Mouse (Mus musculus) kidney, postnatal 0 days (tissue): ENCODE measurements around the gene Abcc4. TPM values are rescaled to one million over a fixed set of nuclear protein-coding genes. Genes with fewer than 3 reads are reported as not detected.

Experiments
- ATAC-seq: fragments of 200-750 bp; cut with Nextera tagmentation; replicated peaks from 2 replicates; pipeline ENCODE4 v1.8.0; 2017; ENCODE audit warnings: low read depth, moderate number of reproducible peaks, moderate TSS enrichment, moderate library complexity; ENCODE audit not compliant: low FRiP score
- DNase-seq: peaks from one replicate; pipeline ENCODE4 v3.0.0-alpha.2; 2016; ENCODE audit warnings: low spot score
- H3K27ac ChIP-seq: fragments of 300-500 bp; sonication (generic); 2 replicates; pipeline ENCODE4 v1.5.1; 2014; ENCODE audit warnings: mild to moderate bottlenecking
- H3K27me3 ChIP-seq: fragments of 300-500 bp; sonication (generic); 2 replicates; pipeline ENCODE4 v1.6.1; 2014; ENCODE audit warnings: low read length, mixed read lengths; ENCODE audit not compliant: insufficient read depth
- H3K36me3 ChIP-seq: fragments of 300-500 bp; sonication (generic); 2 replicates; pipeline ENCODE4 v1.6.1; 2014; ENCODE audit warnings: low read length, mixed read lengths; ENCODE audit not compliant: insufficient read depth
- H3K4me1 ChIP-seq: fragments of 300-500 bp; sonication (generic); replicated peaks from 2 replicates; pipeline ENCODE4 v1.6.1; 2014; ENCODE audit warnings: antibody characterized with exemption, low read length, mixed read lengths; ENCODE audit not compliant: insufficient read depth
- H3K4me2 ChIP-seq: fragments of 300-500 bp; sonication (generic); 2 replicates; pipeline ENCODE4 v1.6.1; 2014; ENCODE audit warnings: mild to moderate bottlenecking, low read length, moderate library complexity, mixed read lengths
- H3K4me3 ChIP-seq: fragments of 300-500 bp; sonication (generic); replicated peaks from 2 replicates; pipeline ENCODE4 v1.5.1; 2014; ENCODE audit warnings: low read depth, low read length
- H3K9ac ChIP-seq: fragments of 300-500 bp; sonication (generic); 2 replicates; pipeline ENCODE4 v1.6.1; 2014; ENCODE audit warnings: low read depth, low read length
- H3K9me3 ChIP-seq: fragments of 300-500 bp; sonication (generic); replicated peaks from 2 replicates; pipeline ENCODE4 v1.6.1; 2016; ENCODE audit warnings: low read length, inconsistent platforms, mixed read lengths
- CTCF ChIP-seq: IDR thresholded peaks from 2 replicates; pipeline ENCODE4 v1.5.1; 2016; ENCODE audit warnings: antibody characterized with exemption, low read depth, mild to moderate bottlenecking, moderate library complexity
- WGBS: fragments of 180-500 bp; shearing (Covaris S2); extraction: QIAGEN DNeasy Blood & Tissue Kit; methylation state at CpG from one replicate; pipeline ENCODE4 v1.1.7; 2014; 5-methylcytosine and 5-hydroxymethylcytosine counted together
- polyA plus RNA-seq: library from polyadenylated mRNA; unstranded; fragments of >200 nt; fragmentation: Nextera tagmentation; extraction: Ambion mirVana; gene quantifications from 2 replicates; pipeline ENCODE4 v1.2.1, GENCODE M21; 2015

Abcc4 gene
- polyA plus RNA-seq, 1 experiment from 2014 or later = 6.9 TPM

DNA sequence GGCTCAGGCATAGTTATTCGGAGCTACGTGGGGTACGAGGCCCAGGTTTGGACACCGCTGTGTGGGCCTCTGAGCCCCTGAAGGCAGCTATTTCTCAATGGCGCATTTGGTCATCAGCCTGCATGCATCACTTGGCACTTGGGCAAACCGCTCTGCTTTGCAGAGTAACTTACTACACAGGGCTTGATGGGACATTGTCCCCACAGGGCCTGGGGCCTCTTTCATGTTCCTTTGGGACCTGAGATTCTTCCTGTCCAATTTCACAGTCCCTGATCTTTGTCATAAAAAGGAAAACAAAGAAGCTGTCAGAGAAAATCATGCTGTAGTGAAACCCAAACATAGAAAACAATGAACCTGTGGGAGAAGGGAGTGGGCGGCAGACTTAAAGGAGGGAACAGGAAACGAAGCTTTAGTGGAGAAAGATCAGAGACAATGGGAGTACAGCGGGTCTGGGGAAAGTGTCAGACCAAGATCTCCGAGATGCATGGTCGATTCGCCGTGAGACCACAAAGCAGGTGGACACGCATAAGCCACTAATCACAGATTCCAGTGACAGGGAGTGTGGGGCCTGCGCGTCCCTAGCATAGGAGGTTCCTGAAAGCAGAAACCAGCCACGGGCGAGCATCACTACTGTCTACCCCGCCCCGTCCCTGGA is 48.2 kb downstream of the Abcc4 start:
- Histone ChIP-seq H3K4me3 (no peak overlapping the region), H3K4me2 (no peak overlapping the region), H3K27me3 (no peaks in the 10 kb centered on the region), H3K36me3 (no peaks in the 10 kb centered on the region), H3K9ac (no peak overlapping the region), H3K9me3 (no peaks in the 10 kb centered on the region), H3K27ac (peak overlapping the region; percentile 63), H3K4me1 (0 out of 2 replicates have a peak, but pooled peaks cover 6% of the 10 kb centered on the region)
- ATAC-seq (peak; percentile 66), DNase-seq (peak; percentile 60)
- no peak for TF ChIP-seq CTCF
- 30% methylated on average over 20 of the region's 20 CpGs for WGBS

GRCm38 (mm10) chr14:118657206-118657605 is 48.8 kb downstream of the Abcc4 start:
- no peak for ATAC-seq

DNA sequence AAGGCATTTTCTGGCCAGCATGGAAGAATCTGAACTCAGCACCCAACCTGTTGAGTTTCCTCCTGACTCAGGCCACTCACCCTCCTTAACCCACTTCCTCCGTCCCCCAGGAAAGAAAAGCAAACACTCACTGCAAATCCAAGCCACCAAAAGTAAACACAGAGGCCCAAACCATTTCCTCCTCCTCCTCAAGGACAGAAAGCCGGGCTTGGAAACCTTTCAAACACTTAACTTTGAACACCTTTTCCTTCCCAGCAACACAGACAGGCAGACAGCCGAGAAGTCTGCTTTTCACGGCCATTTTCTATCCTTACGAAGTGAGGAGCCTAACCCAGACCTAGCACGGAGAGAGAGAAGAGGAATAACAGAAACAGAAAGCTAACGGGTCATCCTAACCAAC is 50.0 kb downstream of the Abcc4 start:
- no peaks in the 10 kb centered on the region for H3K36me3 ChIP-seq
- TF ChIP-seq CTCF = no peak
- H3K9me3 ChIP-seq = no peaks in the 10 kb centered on the region
- DNase-seq = no peak
- 69% methylated on average over 7 of the region's 7 CpGs for WGBS
- H3K9ac ChIP-seq = no peak overlapping the region
- ATAC-seq = no peak
- no peak overlapping the region for H3K4me3 ChIP-seq
- H3K27ac ChIP-seq = no peak overlapping the region
- H3K4me1 ChIP-seq = 0 out of 2 replicates have a peak, but pooled peaks cover 6% of the 10 kb centered on the region
- H3K4me2 ChIP-seq = no peak overlapping the region
- H3K27me3 ChIP-seq = no peaks in the 10 kb centered on the region

More at GRCm38 (mm10) chr14:118657206-118657605, 48.8 kb downstream of the Abcc4 start:
- no peak overlapping the region for H3K9ac ChIP-seq
- H3K36me3 ChIP-seq = no peaks in the 10 kb centered on the region
- no peaks in the 10 kb centered on the region for H3K27me3 ChIP-seq
- no peak overlapping the region for H3K4me2 ChIP-seq
- H3K4me3 ChIP-seq = no peak overlapping the region
- 59% methylated on average over 4 of the region's 4 CpGs for WGBS
- 0 out of 2 replicates have a peak, but pooled peaks cover 6% of the 10 kb centered on the region for H3K4me1 ChIP-seq
- peak overlapping the region; percentile 63; the same call in 1 of the 2 replicates for H3K27ac ChIP-seq
- no peaks in the 10 kb centered on the region for H3K9me3 ChIP-seq
- no peak for DNase-seq
- no peak for TF ChIP-seq CTCF

DNA sequence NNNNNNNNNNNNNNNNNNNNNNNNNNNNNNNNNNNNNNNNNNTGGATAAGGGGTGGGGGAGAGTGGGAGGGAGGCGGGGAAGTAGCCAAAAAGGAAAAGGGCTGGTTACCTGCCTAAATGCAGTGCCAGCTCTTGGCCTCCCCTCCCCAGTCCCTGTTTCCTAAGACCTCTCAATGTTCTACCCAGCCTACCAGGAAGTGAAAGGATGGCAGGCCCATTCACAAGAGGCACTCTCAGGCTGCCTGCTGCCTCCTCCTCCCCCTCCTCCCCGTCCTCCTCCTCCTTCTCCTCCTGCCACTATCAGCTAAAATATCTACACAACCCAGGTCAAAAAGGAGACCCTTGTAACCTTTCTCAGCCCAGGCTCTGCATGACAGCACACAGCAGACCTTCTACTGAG is 51.1 kb downstream of the Abcc4 start:
- 0 out of 2 replicates have a peak, but pooled peaks cover 6% of the 10 kb centered on the region for H3K4me1 ChIP-seq
- H3K9me3 ChIP-seq = no peaks in the 10 kb centered on the region
- WGBS = 58% methylated on average over 2 of the region's 2 CpGs
- no peak overlapping the region for H3K4me2 ChIP-seq
- no peak for TF ChIP-seq CTCF
- H3K36me3 ChIP-seq = no peaks in the 10 kb centered on the region
- no peak overlapping the region for H3K4me3 ChIP-seq
- DNase-seq (no peak), ATAC-seq (no peak)
- no peak overlapping the region for H3K9ac ChIP-seq
- H3K27me3 ChIP-seq = no peaks in the 10 kb centered on the region
- H3K27ac ChIP-seq = no peak overlapping the region

DNA sequence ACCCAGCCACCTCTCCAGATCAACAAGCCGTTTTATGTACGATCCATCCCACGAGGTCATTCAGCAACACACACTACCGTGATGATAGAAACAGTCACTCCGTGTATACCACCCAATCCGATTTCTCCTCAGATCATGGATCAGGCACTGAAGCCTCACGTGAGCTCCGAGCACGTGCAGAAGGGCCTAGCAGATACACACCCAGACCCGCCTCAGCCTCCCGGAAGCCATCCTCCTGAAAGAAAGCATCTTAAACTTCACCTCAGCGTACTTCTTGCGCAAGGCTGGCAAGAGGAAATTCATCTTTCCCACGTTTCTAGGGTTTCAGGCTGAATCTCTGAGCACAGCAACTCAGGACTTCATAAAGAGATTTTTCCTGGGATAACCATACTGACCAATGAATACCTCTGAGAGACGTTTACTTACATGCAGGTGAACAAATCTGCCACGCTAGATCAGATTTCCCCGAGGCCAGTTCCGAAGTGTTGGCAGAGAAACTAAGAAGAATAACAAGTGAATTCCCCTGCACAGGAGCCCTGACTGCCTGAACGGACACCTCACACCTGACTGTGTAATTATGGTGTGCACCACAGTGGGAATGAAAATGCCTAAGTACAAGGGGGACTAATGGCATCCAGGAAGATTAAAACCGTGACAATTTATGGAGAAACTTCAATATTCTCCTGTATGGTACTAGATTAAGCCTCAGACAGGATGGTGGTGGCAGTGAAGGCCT is 54.1 kb downstream of the Abcc4 start:
- ATAC-seq (no peak), DNase-seq (no peak)
- Histone ChIP-seq H3K9ac (no peak overlapping the region), H3K27ac (no peak overlapping the region), H3K9me3 (no peaks in the 10 kb centered on the region), H3K4me1 (0 out of 2 replicates have a peak, but pooled peaks cover 3% of the 10 kb centered on the region), H3K4me2 (no peak overlapping the region), H3K36me3 (no peaks in the 10 kb centered on the region), H3K4me3 (no peak overlapping the region), H3K27me3 (no peaks in the 10 kb centered on the region)
- WGBS = 63% methylated on average over 20 of the region's 20 CpGs
- no peak for TF ChIP-seq CTCF

DNA sequence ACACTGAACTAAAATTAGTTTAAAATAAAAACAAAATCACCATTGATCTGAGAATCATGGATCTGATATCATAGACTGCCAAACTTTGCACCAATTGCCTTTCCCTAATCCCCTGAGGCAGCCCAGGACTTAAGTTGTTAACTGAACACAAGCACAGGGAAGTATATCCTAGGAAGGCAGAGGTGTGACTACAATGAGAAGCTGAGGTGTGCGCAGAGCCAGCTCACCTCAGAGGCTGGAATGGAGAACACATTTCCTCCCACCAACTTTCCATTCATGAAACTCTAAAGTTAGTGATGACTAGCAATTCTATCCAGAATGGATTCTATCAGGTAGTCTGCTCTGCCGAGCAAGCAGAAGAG is 56.1 kb downstream of the Abcc4 start:
- H3K4me2 ChIP-seq = no peak overlapping the region
- ATAC-seq (no peak), DNase-seq (no peak)
- 0 out of 2 replicates have a peak, but pooled peaks cover 3% of the 10 kb centered on the region for H3K4me1 ChIP-seq
- no peaks in the 10 kb centered on the region for H3K27me3 ChIP-seq
- H3K27ac ChIP-seq = no peak overlapping the region
- WGBS = 81% methylated on average over 2 of the region's 2 CpGs
- H3K4me3 ChIP-seq = no peak overlapping the region
- H3K36me3 ChIP-seq = no peaks in the 10 kb centered on the region
- H3K9me3 ChIP-seq = no peaks in the 10 kb centered on the region
- no peak overlapping the region for H3K9ac ChIP-seq
- TF ChIP-seq CTCF = no peak
